Mouse (Mus musculus) gastrocnemius, postnatal 25 days (tissue): ENCODE results near the gene Arhgef15. TPM values are rescaled to one million over a fixed set of nuclear protein-coding genes. Genes with fewer than 3 reads are reported as not detected.

Source experiments
- microRNA-seq, 2 experiments: library from miRNA; unstranded; fragments of <30 nt; microRNA quantifications; one replicate each; pipeline ENCODE4 v1.2.0; 2021; ENCODE audit warnings: borderline replicate concordance in 2 of 2
- total RNA-seq, 2 experiments: library from RNA; stranded (reverse); gene quantifications; 1 replicate in 1 of 2; 2 replicates in 1 of 2; pipeline ENCODE4 v1.2.3; 2021

Gene Arhgef15
- total RNA-seq, 2 experiments from 2014 or later: 8.4 to 9.6 TPM

Small RNA genes lying within 50 kb of the gene (microRNA-seq; reads per million reads assigned to microRNA genes)
- 0 to 1.5 reads per million in 2 experiments for gene Mir3062

Other genes starting within 250 kb of the Arhgef15 start
- 10 to 100 TPM; 69.4 to 71.0 TPM for gene Ndel1, start 85.6 kb downstream of the Arhgef15 start, total RNA-seq
- not detected for gene Rnf222, start 68.9 kb downstream of the Arhgef15 start, total RNA-seq
- 100 to 1,000 TPM; 573 to 637 TPM for gene Rpl26, start 55.9 kb downstream of the Arhgef15 start, total RNA-seq
- not detected for gene Odf4, start 30.4 kb downstream of the Arhgef15 start, total RNA-seq
- 1 to 10 TPM; 3.8 to 4.6 TPM for gene Slc25a35, start 10.7 kb upstream of the Arhgef15 start, total RNA-seq
- 10 to 100 TPM; 59.6 to 60.4 TPM for gene Rangrf, start 17.7 kb upstream of the Arhgef15 start, total RNA-seq
- gene Pfas, start 51.0 kb upstream of the Arhgef15 start, total RNA-seq: 1 to 10 TPM; 6.7 to 7.0 TPM
- gene Ctc1, start 58.4 kb upstream of the Arhgef15 start, total RNA-seq: 10 to 100 TPM in 1 of 2 experiments, 1 to 10 TPM in 1; 8.9 to 10.9 TPM
- under 1 TPM; 0.54 to 0.88 TPM for gene Aurkb, start 88.2 kb upstream of the Arhgef15 start, total RNA-seq
- 10 to 100 TPM; 15.5 to 15.9 TPM for gene Borcs6, start 102.2 kb upstream of the Arhgef15 start, total RNA-seq
- gene Tmem107, start 113.3 kb upstream of the Arhgef15 start, total RNA-seq: 1 to 10 TPM; 3.9 to 4.1 TPM
- 10 to 100 TPM; 34.9 to 35.2 TPM for gene Vamp2, start 131.0 kb upstream of the Arhgef15 start, total RNA-seq
- 10 to 100 TPM; 21.0 to 50.8 TPM for gene Per1, start 137.7 kb upstream of the Arhgef15 start, total RNA-seq
- gene Hes7, start 162.9 kb upstream of the Arhgef15 start, total RNA-seq: not detected
- gene 9130213A22Rik, start 165.1 kb upstream of the Arhgef15 start, total RNA-seq: under 1 TPM in 1 of 2 experiments, not detected in 1; 0.21 TPM
- gene Aloxe3, start 168.4 kb upstream of the Arhgef15 start, total RNA-seq: not detected
- gene Alox12b, start 199.5 kb upstream of the Arhgef15 start, total RNA-seq: under 1 TPM in 1 of 2 experiments, not detected in 1; 0.18 TPM
- not detected for gene Alox8, start 240.4 kb upstream of the Arhgef15 start, total RNA-seq